Mouse (Mus musculus): Measurements from ENCODE around the gene Mpnd. TPM values are rescaled to one million over a fixed set of nuclear protein-coding genes. Genes with fewer than 3 reads are reported as not detected.

The Mpnd gene
- polyA plus RNA-seq, 1 experiment, result 424 TPM

DNA sequence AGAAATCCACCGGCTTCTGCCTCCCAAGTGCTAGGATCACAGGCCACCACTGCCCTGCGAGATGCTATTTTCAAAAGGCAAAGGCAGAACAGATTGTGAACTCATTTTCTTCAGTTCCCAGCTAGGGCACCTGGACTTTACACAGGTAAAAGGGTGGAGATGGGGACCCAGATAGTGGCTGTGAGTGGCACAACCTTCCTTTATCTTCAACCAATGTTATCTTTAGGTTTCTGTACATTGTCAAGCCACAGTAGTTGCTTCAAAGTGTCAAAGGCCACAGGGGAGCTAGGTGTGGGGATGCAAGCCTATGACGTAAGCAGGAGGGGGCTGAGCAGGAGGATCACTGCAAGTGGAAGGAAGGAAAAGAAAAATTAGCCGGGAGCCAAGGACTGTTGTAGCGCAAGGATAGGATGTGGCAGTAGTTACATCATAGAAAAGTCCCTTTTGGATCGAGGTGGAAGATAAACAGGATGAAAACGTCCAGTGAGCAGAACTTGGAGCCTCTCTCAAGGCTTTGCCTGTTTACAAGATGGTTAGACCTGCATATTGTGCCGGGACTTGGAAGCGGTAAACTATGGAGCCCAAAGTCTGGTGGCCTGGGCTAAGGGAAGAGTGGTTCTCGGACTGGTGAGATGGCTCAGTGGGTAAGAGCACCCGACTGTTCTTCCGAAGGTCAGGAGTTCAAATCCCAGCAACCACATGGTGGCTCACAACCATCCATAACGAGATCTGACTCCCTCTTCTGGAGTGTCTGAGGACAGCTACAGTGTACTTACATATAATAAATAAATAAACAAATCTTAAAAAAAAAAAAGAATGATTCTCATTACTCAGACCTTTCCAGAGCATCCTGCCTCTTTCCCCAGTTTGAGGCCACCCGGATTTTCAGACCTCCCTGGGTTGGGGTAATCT lies 2.2 kb downstream of the Mpnd start:
- Histone ChIP-seq H3K4me3 (ENCODE audit: low read depth, low read length) (peak overlapping the region; percentile 86), H3K27ac (ENCODE audit: insufficient read depth, low read depth, low read length) (peak overlapping the region; percentile 98), H3K36me3 (ENCODE audit: control insufficient read depth, insufficient read depth, low read length) (peaks cover 11% of the 10 kb centered on the region), H3K27me3 (ENCODE audit: control insufficient read depth, insufficient read depth, low read length) (no peaks in the 10 kb centered on the region), H3K4me1 (ENCODE audit: control insufficient read depth, insufficient read depth, insufficient read length, low read length) (peaks cover 15% of the 10 kb centered on the region)
- no peak for TF ChIP-seq CTCF (IDR thresholded peaks at IDR 0.05; ENCODE audit: extremely low read depth, insufficient read length, insufficient replicate concordance, low read depth, low read length)
- no peak for TF ChIP-seq POLR2A (IDR thresholded peaks at IDR 0.05; ENCODE audit: low read depth, low read length)
- WGBS, result 13% methylated on average over 14 of the region's 14 CpGs

DNA sequence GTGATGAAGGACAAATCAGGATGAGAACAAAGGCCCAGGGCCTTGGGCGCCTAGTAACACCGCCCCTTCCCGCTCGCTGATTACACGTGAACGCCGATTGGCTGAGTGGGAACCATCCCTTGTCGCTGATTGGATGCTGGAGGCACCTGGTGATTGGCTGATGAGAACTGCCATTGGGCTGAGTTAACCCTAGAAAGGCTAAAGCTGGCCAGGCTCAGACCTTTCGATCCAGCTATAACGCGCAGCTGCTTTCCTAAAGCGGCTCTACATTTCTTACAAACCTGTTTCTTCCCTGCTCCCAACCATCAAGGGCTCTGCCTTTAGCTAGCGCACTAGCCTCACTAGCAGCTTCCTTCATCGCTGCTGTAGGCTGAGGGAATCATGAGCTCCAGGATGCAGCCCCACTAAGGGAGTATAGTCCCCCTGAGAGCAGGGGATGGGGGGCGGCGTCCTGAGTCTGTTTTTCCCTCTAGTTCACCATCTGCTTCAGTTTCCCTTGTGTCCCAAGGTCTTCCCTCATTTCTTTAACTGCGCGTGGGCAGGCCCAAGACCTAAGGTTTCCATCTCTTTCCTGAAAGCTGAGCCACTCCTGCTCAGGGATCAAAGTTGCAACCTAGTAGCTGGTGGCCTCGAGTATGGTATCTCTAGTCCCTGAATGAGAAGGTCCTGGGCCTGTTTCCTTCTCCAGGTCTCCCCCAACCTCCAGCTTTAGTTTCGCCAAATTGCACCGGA lies 3.0 kb downstream of the Mpnd start:
- Histone ChIP-seq H3K4me1 (ENCODE audit: control insufficient read depth, insufficient read depth, insufficient read length, low read length) (peaks cover 12% of the 10 kb centered on the region), H3K27ac (ENCODE audit: insufficient read depth, low read depth, low read length) (peak overlapping the region; percentile 98), H3K27me3 (ENCODE audit: control insufficient read depth, insufficient read depth, low read length) (no peaks in the 10 kb centered on the region), H3K36me3 (ENCODE audit: control insufficient read depth, insufficient read depth, low read length) (peaks cover 10% of the 10 kb centered on the region), H3K4me3 (ENCODE audit: low read depth, low read length) (peak overlapping the region; percentile 86)
- TF ChIP-seq POLR2A (IDR thresholded peaks at IDR 0.05; ENCODE audit: low read depth, low read length) (peak; percentile 41; the same call in 1 of the 2 replicates), CTCF (IDR thresholded peaks at IDR 0.05; ENCODE audit: extremely low read depth, insufficient read length, insufficient replicate concordance, low read depth, low read length) (no peak)
- WGBS, result under 1% methylated on average over 21 of the region's 21 CpGs

DNA sequence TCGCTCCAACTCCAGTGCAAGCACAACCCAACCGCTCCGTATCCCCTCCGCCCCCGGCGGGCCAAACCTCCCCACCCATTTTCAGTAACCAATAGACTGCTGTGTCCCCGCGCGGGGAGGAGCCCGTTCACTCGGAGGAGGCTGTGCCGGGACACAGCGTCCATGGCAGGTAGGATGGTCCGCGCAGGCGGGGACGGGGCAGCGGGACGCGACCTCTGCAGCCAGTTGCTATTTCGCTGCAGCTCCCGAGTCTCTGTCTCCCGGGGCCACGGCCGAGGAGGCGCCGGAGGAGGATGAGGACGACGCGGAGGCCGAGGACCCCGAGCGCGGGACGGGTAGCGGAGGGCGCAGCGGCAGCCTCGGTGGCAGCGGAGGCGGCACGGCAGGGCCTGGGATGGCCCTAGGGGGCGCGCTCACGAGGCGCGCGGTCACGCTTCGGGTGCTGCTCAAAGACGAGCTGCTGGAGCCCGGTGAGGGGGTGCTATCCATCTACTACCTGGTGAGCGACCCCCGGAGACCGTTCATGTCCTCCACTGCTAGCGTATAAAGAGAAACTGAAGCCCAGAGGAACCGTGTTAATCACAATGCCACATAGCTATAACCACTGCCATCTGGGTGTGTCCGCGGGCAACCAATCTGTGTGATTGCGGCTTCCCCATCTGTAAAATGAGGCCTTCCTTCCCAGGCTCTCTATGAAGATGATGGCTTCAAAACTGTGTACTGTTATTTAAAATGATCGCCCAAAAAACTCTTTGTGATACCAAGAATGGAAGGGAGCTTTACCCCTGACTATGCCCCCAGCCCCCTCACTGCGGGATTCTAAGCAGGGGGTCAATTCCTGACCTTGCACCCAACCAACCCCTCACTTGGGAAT lies 3.8 kb downstream of the Mpnd start:
- WGBS, result under 1% methylated on average over 61 of the region's 62 CpGs
- TF ChIP-seq CTCF (IDR thresholded peaks at IDR 0.05; ENCODE audit: extremely low read depth, insufficient read length, insufficient replicate concordance, low read depth, low read length), result peak; percentile 49; the same call in 1 of the 2 replicates
- peak; percentile 92 for TF ChIP-seq POLR2A (IDR thresholded peaks at IDR 0.05; ENCODE audit: low read depth, low read length)
- H3K36me3 ChIP-seq (ENCODE audit: control insufficient read depth, insufficient read depth, low read length), result peaks cover 13% of the 10 kb centered on the region
- no peaks in the 10 kb centered on the region for H3K27me3 ChIP-seq (ENCODE audit: control insufficient read depth, insufficient read depth, low read length)
- H3K4me3 ChIP-seq (ENCODE audit: low read depth, low read length), result peak overlapping the region; percentile 86
- H3K4me1 ChIP-seq (ENCODE audit: control insufficient read depth, insufficient read depth, insufficient read length, low read length), result peaks cover 12% of the 10 kb centered on the region
- peak overlapping the region; percentile 92 for H3K27ac ChIP-seq (ENCODE audit: insufficient read depth, low read depth, low read length)

DNA sequence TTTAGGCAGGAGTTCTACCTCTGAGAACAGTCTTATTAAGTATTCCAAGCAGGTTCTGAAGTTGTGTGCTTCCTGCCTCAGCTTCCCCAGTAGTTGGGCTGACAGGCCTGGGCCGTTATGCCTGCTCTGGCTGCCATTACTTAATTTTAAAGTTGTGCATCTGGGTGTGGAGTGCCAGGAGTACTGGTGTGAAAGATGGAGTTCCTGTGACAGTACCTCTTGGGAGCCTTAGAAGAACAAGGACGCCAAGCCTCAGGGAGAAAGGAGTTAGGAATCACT lies 4.4 kb downstream of the Mpnd start:
- no peak for TF ChIP-seq POLR2A (IDR thresholded peaks at IDR 0.05; ENCODE audit: low read depth, low read length)
- no peak for TF ChIP-seq CTCF (IDR thresholded peaks at IDR 0.05; ENCODE audit: extremely low read depth, insufficient read length, insufficient replicate concordance, low read depth, low read length)
- 59% methylated on average over 2 of the region's 2 CpGs for WGBS
- Histone ChIP-seq H3K27ac (ENCODE audit: insufficient read depth, low read depth, low read length) (peak overlapping the region; percentile 92; the same call in 1 of the 2 replicates), H3K36me3 (ENCODE audit: control insufficient read depth, insufficient read depth, low read length) (peaks cover 17% of the 10 kb centered on the region), H3K4me3 (ENCODE audit: low read depth, low read length) (peak overlapping the region; percentile 86), H3K27me3 (ENCODE audit: control insufficient read depth, insufficient read depth, low read length) (no peaks in the 10 kb centered on the region), H3K4me1 (ENCODE audit: control insufficient read depth, insufficient read depth, insufficient read length, low read length) (peaks cover 9% of the 10 kb centered on the region)

DNA sequence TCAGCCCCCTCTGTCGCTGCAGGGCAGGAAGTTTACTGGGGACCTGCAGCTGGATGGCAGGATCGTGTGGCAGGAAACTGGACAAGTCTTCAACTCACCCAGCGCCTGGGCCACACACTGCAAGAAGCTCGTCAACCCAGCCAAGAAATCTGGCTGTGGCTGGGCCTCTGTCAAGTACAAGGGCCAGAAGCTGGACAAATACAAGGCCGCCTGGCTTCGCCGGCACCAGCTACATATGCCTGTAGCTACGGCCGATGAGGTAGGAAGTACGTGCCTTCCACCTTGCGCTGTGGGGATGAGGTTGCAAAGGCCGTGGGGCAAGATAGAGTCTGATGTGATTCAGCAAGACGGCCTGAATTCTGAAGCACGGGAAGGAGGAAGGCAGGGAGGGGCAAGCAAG lies 4.7 kb downstream of the Mpnd start:
- no peak for TF ChIP-seq CTCF (IDR thresholded peaks at IDR 0.05; ENCODE audit: extremely low read depth, insufficient read length, insufficient replicate concordance, low read depth, low read length)
- no peak for TF ChIP-seq POLR2A (IDR thresholded peaks at IDR 0.05; ENCODE audit: low read depth, low read length)
- Histone ChIP-seq H3K4me1 (ENCODE audit: control insufficient read depth, insufficient read depth, insufficient read length, low read length) (peaks cover 9% of the 10 kb centered on the region), H3K27ac (ENCODE audit: insufficient read depth, low read depth, low read length) (0 out of 2 replicates have a peak overlapping the region, but pooled peaks have one; percentile 92), H3K4me3 (ENCODE audit: low read depth, low read length) (peak overlapping the region; percentile 86), H3K36me3 (ENCODE audit: control insufficient read depth, insufficient read depth, low read length) (peaks cover 20% of the 10 kb centered on the region), H3K27me3 (ENCODE audit: control insufficient read depth, insufficient read depth, low read length) (no peaks in the 10 kb centered on the region)
- 60% methylated on average over 14 of the region's 14 CpGs for WGBS

DNA sequence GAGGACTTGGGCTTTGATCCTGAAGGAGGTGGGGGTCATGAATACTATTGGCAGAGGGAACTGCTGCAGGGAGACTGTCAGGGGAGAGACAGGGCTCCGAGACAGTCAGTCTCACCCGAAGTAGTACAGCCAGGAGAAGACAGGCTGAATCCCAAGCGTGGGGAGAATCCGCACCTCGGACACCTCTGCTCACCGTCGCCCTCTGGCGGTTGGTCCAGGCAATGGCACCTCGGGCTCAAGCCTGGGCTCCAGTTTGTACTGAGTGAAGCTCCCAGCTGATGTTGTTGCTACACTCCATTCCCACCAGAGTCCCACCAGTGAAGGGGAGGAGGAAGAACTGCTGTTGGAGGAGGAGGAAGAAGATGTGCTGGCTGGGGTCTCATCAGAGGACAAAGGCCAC lies 5.2 kb downstream of the Mpnd start:
- no peaks in the 10 kb centered on the region for H3K27me3 ChIP-seq (ENCODE audit: control insufficient read depth, insufficient read depth, low read length)
- H3K36me3 ChIP-seq (ENCODE audit: control insufficient read depth, insufficient read depth, low read length), result peaks cover 25% of the 10 kb centered on the region
- peaks cover 9% of the 10 kb centered on the region for H3K4me1 ChIP-seq (ENCODE audit: control insufficient read depth, insufficient read depth, insufficient read length, low read length)
- no peak overlapping the region for H3K27ac ChIP-seq (ENCODE audit: insufficient read depth, low read depth, low read length)
- TF ChIP-seq POLR2A (IDR thresholded peaks at IDR 0.05; ENCODE audit: low read depth, low read length), result no peak
- peak; percentile 100 for TF ChIP-seq CTCF (IDR thresholded peaks at IDR 0.05; ENCODE audit: extremely low read depth, insufficient read length, insufficient replicate concordance, low read depth, low read length)
- H3K4me3 ChIP-seq (ENCODE audit: low read depth, low read length), result peak overlapping the region; percentile 86
- WGBS, result 4% methylated on average over 9 of the region's 9 CpGs
